Mouse (Mus musculus) left cerebral cortex, adult 2 months (tissue): ENCODE measurements at regions not wholly inside any gene's neighbourhood (a gene's known extent, or its start where the extent isn't known, plus 50 kb on each side); places are given as distances from the start of the nearest gene placed in this dataset.
A peak's percentile ranks its signal among the peaks of the same experiment; 100 is the strongest.

Source experiments
- DNase-seq, 2 experiments: peaks; one replicate each; pipeline ENCODE4 v3.0.0; 2021 to 2022; ENCODE audit warnings: low spot score in 2 of 2, mixed read lengths in 1 of 2; ENCODE audit errors: extremely low spot score in 1 of 2
- H3K27ac ChIP-seq: fragments of 200-600 bp; 2 replicates; pipeline ENCODE4 v1.8.1; 2022
- H3K4me3 ChIP-seq: fragments of 200-600 bp; 2 replicates; pipeline ENCODE4 v1.8.1; 2022
- CTCF ChIP-seq: fragments of 200-600 bp; IDR thresholded peaks from 2 replicates; pipeline ENCODE4 v1.8.1; 2022; ENCODE audit warnings: antibody characterized with exemption, mild to moderate bottlenecking, moderate library complexity
- intact Hi-C: fragments of 180-260 bp; cut with DNase I; formaldehyde crosslinking; loops from one replicate; pipeline ENCODE4 v1.15.1; 2025

DNA sequence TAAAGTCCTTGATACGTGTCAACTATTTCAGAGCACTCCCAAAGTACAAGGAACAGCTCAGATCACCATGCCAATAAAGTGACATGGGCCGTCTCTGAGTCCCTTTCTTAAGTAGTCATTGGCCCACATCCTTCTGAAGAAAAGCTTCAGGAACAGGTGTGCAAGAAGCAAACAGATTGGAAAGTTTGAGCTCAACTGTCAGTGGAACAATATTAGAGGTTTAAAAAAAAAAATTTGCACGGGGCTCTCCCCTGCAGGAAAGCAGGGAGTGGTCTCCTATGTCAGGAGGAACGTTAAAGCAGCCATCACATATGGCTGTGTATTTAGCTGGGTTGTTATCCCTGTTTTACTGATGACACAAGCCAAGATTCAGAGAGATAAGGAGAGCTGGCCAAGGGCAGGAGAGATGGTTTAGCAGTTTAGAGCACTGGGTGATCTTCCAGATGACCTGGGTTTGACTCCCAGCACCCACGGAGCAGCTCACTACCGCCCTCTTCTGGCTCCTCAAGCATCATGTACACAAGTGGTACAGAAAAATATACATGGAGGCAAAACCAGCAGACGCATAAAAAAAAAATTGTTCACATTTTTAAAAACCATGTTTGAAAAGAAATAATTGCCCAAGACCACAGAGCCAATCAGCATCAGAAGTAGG lies 318.3 kb upstream of the Clint1 start:
- Histone ChIP-seq H3K27ac (no peak overlapping the region), H3K4me3 (no peak overlapping the region)
- TF ChIP-seq CTCF = peak; percentile 27
- intact Hi-C loops = no loop called here
- DNase-seq = no peak

DNA sequence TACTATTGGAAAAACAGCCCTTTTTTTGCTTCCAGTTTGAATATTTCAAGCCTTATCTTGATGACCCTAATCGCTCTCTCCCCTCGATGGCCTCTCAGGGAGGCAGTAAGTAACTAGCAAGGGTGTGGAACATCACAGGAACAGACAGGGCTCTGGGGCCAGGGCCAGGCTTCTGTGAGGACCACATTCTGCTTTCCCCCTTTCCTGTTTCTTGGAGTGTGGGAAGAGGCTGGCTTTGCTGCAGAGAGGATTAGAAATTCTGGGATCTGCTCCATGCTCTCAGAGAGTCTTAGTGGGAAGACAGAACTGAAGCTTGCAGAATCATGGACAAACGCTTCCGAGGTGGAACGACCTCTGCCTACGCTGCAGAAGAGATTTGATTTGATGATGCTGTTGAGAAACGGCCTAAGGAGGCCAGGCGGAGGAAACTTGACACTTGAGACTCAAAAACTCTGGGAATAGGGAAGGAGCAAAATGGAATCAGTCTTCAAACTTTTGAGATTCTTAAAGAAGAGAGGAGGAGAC lies 316.3 kb upstream of the Clint1 start:
- no peak overlapping the region for H3K4me3 ChIP-seq
- intact Hi-C loops = no loop called here
- no peak overlapping the region for H3K27ac ChIP-seq
- DNase-seq = no peak
- TF ChIP-seq CTCF = no peak

DNA sequence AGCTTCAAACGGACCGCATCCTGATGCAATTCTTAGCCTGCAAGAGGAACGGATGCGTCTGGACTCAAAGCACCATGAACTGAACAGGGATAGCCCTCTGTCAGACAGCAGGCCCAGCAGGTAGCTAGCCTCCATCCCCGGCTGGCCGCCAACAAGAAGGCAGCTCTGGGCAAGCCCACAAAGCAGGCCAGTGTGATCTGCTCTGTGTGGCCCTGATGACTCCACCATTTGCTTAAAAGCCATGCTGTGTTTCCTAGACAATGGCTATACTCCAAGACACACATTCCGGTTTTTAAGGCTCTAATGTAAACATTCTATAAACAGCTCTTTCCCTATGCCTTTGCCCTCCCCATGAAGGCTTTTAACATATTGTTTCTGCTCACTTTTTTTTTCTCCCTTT lies 313.8 kb upstream of the Clint1 start:
- no peak for TF ChIP-seq CTCF
- H3K27ac ChIP-seq = no peak overlapping the region
- DNase-seq = no peak
- intact Hi-C loops = loop anchor here (2.0 kb wide), 1 partner anchor 951 kb away; no protein-coding TSS in a partner anchor
- no peak overlapping the region for H3K4me3 ChIP-seq

DNA sequence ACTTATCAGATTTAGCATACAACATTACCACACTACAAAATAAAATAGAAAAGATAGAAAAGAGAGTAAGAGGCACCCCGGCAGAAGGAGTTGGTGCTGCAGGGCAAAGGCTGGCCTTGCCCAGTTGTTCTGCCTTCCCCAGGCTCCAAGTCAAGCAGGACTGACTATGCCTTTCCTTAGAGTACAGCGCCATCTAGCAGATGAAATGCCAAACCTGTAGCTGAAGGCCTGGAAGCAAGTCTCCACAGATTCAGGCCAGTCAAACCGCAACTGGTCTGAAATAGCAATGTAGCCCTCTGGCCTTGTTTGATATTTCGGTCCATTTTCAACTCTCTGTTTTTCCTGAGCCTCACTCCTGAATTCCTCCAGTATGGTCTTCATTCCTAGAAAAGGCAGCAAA lies 312.4 kb upstream of the Clint1 start:
- no peak overlapping the region for H3K4me3 ChIP-seq
- DNase-seq = peak; percentile 64 to 69
- intact Hi-C loops = loop anchor here (1.0 to 2.0 kb wide), 3 partner anchors 531 to 953 kb away; no protein-coding TSS in a partner anchor
- peak; percentile 87 for TF ChIP-seq CTCF
- no peak overlapping the region for H3K27ac ChIP-seq

DNA sequence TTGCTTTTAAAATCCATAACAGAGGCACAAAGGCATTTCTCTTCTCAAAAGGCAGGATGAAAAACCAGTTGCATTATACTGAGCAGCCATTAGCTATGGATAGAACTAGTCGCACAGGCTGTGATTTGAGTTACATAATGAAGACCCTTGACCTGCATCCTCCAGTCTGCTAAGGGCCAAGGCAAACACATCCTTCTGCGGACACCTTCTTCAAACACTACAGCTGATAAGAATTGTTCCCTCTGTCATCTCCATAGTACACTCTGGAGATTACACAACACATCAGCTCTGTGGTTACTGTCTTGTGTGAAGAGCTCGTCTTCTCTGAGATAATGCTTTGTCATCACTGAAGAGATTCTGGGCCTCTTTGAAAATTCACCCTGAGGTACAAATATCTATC lies 307.3 kb upstream of the Clint1 start:
- no peak for DNase-seq
- H3K27ac ChIP-seq = no peak overlapping the region
- no peak overlapping the region for H3K4me3 ChIP-seq
- intact Hi-C loops = loop anchor here (5.0 kb wide), 1 partner anchor 338 kb away; no protein-coding TSS in a partner anchor
- TF ChIP-seq CTCF = no peak

DNA sequence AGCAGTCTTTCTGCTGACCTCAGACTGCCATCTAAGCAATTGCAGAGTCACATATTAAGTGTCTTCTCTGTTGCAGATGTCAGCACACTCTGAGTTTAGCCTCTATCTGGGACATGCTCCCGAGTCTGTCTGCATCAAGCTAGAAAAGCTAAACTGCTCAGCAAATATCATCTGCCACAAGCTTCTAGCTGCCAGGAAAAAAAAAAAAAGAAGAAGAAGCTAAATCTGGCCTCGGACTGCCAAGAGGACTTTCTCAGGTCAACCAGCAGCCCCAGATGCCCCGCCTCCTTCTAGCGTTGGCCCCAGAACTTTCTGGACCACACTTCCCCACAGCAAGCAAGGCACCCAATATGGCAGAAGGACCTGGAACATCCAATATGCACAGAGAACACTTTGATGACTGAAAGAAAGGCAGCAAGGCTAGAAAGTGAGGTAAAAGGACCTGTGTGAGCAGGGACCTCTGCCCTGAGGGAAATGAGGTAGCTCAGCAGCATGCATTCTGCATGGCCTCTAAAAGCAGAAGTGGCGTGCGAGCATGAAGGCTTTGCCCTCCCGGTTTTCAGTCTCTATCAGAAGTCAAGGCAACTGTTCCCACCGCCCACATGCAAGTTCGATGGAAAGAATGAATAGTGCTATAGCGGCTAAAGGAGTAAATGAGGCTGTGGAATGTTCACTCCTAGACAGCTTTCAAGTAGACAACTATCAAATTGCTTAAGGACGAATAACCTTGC lies 305.8 kb upstream of the Clint1 start:
- H3K27ac ChIP-seq = no peak overlapping the region
- intact Hi-C loops = no loop called here
- TF ChIP-seq CTCF = no peak
- no peak overlapping the region for H3K4me3 ChIP-seq
- DNase-seq = no peak

DNA sequence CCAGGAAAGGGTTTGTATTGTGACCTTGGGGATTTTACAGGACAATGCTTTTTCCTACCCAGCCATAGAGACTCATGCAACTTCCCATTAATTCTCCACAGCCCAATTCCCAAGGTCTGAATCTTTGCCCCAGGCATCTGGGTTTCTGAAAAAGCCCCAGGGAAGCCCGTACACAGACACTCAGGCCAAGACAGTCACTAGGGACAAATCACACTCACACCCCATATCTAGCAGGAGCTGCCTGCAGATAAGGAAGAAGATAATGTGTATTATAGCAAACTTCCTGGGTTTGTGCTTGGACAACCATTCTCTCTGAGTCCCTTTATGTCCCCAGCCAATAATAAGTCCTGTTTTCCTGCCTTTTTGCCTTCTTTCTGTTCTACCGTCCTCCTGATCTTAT lies 305.0 kb upstream of the Clint1 start:
- Histone ChIP-seq H3K4me3 (no peak overlapping the region), H3K27ac (no peak overlapping the region)
- DNase-seq = no peak
- intact Hi-C loops = no loop called here
- TF ChIP-seq CTCF = no peak

DNA sequence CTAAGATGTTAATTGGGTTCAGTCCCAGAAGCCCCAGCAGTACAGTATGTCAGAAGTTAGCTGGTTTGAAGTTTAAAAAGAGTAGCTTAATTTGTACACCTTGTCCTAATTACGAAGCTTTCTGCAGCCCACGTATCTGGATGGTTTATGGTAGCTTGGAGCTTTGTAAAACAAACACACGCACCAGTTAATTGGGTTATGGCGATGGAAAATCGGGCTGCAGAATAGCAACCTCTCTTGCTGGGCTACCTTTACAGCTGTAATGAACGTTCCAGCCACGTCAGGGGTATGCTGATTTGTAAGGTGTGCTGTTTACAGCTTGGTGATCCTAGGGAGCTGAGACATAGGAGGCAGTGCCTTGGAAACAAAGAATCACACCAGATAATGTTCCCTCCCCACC lies 301.5 kb upstream of the Clint1 start:
- DNase-seq = no peak
- no peak for TF ChIP-seq CTCF
- Histone ChIP-seq H3K27ac (no peak overlapping the region), H3K4me3 (no peak overlapping the region)
- intact Hi-C loops = loop anchor here (5.0 kb wide), 1 partner anchor 127 kb away; no protein-coding TSS in a partner anchor

DNA sequence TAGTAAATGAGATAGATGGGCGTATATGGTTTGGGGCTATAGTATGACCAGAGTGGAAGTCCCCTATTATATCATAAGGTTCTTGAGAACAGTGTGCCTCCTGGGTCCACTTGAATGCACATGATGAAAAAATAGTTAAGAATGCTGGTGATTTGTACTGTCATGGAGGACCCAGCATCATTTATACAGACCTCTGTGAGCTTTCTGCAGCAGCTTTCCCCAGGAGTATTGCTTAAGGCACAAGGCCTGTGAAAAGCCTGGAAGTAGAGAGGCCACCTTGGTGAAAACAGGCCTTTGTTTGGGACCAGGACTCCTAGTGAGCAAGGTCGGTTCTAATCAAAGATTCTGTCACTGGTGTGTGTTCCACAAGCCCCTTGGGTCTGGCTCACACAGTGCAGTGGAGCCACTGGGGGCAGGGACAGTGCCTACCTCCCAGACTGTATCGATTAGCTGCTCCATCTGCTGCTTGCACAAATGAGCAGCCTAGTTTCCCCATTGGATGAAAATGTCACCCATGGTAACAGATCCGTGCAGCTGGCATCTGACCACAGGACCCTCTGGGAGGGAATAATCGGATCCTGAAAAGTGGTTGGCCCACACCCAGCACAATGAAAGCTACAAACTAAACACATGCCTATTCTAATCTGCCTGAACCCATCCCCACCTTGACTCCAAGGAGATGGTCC lies 274.2 kb upstream of the Clint1 start:
- DNase-seq = no peak
- intact Hi-C loops = no loop called here
- TF ChIP-seq CTCF = no peak

DNA sequence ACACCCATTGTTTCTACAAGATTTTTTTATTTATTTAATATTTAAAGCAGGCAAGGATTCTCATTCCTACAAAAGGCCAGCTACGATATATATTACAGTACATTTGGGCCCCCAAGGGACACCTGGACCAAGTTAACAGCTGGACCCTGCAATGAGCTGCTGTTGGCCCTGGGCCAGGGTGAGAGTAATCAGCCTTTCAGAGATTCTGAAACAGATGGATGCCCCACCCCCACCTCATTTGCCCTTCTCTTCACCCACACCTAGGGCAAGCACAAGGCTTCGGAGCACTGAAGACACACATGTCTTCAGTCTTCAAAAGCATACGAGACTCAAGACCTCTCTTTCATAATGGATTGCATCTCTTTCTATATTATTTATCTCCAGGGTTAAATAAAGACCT lies 259.5 kb upstream of the Clint1 start:
- intact Hi-C loops = no loop called here
- no peak overlapping the region for H3K27ac ChIP-seq

More for the DNA sequence above, 274.2 kb upstream of the Clint1 start:
- Histone ChIP-seq H3K27ac (no peak overlapping the region), H3K4me3 (no peak overlapping the region)

DNA sequence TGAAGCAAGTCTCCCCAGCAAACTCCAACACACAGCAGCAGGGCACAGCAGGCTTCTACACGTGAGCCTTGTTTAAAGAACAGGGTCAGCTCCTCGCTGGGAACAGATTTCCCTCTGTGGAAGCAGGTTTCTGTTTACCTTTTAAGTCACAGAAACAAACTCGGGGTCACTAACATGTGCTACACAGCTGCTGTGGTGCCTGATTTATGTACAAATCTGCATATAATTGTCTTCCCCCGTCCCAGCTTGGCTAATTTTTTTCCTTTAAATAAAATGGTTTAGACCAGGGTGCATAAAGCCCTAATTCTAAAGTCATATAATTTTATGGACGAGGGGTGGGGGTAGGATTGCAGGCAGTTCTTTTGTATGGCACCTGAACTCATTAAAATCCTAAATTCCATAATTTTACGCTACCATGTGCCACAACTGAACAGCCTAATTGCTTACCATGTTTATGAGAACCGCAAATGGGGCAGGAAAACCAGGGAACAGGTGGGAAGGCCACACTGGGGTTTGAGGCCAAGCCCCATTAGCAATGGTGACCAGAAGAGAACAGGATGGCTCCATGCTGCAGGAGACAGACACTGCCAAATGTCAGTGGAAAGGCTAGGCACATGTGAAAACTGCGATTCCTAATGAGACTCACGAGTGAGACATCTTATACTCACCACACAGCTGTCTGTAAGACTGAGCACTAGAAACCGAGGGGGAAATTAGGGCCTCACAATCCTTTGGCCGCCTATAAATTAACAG lies 258.8 kb upstream of the Clint1 start:
- intact Hi-C loops = no loop called here
- Histone ChIP-seq H3K27ac (no peak overlapping the region), H3K4me3 (no peak overlapping the region)
- no peak for TF ChIP-seq CTCF
- DNase-seq = no peak

More for the DNA sequence above, 259.5 kb upstream of the Clint1 start:
- no peak for TF ChIP-seq CTCF
- no peak overlapping the region for H3K4me3 ChIP-seq
- DNase-seq = no peak
